Mouse (Mus musculus): Measurements from ENCODE around the gene Nsdhl. TPM values are rescaled to one million over a fixed set of nuclear protein-coding genes. Genes with fewer than 3 reads are reported as not detected.

Gene Nsdhl
- 14.2 and 15.1 TPM in 2 replicates for polyA plus RNA-seq (2015; fragmentation: Nextera tagmentation; extraction: Ambion mirVana)

DNA sequence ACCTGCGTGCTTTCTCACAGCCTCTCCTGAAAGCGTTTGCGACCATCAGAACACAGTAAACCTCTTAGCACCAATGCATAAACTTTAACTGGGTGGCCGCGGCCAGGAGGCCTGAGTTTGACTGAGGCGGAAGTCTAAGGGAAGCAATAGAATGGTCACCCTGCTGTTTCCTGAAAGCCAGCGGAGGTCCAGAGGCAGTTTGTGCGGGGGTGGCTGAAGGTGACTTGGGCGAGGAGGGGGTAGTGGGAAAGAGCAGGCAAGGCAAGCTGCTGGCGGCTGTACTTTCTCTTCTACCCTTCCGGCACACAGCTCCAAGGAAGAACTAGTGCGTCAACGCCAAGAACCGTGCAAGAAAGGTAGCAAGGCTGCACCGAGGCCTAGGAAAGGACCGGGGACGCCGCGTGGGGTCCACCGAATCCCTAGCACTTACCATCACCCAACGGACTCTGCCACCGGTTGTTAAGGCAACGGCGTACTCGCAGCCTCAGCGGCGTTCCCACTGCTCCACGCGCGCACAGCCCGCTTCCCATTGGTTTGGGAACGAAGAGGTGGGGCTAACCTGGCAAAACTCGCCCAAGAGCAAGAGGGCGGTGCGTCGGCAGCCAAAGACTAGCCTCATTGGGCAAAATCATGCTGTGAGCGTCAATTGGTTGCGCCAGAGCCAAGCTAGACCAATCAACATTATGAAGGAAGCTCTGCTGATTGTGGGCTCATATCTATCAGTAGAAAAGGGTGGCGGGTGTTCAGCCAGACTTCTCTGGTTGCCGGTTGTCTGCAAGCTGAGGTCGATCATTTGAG lies at the start of gene Nsdhl, which contains the start of gene Cetn2:
Gene Nsdhl, plus strand, starts transcription at position 674 of the 798 bp plus-strand sequence.
Gene Cetn2, minus strand, starts transcription at position 528 of the 798 bp plus-strand sequence.
- WGBS: 15% methylated on average over 41 of the region's 41 CpGs
- H3K4me2 ChIP-seq (ENCODE audit: low read depth, low read length): peak within 1 kb of the TSS; percentile 65
- peaks cover 5% of the 10 kb centered on the region; the same call in 1 of the 2 replicates for H3K4me1 ChIP-seq (ENCODE audit: control insufficient read depth, insufficient read depth, low read length)
- H3K36me3 ChIP-seq (ENCODE audit: control insufficient read depth, insufficient read depth): 0 out of 2 replicates have a peak, but pooled peaks cover 6% of the 10 kb centered on the region
- H3K27me3 ChIP-seq (ENCODE audit: control insufficient read depth, insufficient read depth, low read length): no peaks in the 10 kb centered on the region
- peak within 1 kb of the TSS; percentile 67 for H3K4me3 ChIP-seq (ENCODE audit: low read length)
- H3K9me3 ChIP-seq (replicated peaks; ENCODE audit: control insufficient read depth, low read length): no peaks in the 10 kb centered on the region
- ATAC-seq (replicated peaks; ENCODE audit: extremely low read depth, insufficient read depth, low FRiP score): peak; percentile 98
- H3K9ac ChIP-seq (ENCODE audit: low read length): peak within 1 kb of the TSS; percentile 69
- peak within 1 kb of the TSS; percentile 48 for H3K27ac ChIP-seq (ENCODE audit: low read length)

DNA sequence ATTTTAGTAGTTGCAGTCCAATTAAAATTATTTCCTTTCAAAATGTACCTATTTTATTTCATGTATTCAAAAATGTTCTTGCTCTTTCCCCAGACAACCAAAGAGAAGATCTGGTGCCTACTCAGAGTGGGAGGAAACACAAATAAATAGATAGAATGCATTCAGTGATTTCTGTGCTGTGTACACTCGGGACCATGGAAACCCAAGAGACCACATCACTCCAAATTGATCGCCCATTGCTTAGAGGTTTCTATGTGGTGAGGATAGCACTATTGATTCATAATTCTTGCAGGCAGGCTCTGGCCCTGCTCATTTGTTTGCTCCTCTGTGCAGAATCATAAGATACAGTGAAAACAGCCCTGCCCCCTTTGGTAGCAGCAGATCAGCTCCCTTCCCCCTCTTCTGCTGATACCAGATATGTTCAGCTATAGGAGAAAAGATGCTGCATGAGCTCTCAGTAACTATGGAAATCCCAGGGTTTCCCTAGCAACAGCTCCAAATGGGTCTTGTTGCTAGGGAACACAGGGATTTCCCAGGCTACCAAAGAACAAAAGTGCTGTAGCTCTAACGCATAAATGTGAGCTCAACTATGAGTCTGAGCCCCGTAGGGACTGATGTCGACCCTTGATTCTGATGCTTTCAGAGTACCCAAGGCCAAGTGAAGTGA lies 22.8 kb upstream of the Nsdhl start:
- H3K27me3 ChIP-seq (ENCODE audit: control insufficient read depth, insufficient read depth, low read length): no peaks in the 10 kb centered on the region

DNA sequence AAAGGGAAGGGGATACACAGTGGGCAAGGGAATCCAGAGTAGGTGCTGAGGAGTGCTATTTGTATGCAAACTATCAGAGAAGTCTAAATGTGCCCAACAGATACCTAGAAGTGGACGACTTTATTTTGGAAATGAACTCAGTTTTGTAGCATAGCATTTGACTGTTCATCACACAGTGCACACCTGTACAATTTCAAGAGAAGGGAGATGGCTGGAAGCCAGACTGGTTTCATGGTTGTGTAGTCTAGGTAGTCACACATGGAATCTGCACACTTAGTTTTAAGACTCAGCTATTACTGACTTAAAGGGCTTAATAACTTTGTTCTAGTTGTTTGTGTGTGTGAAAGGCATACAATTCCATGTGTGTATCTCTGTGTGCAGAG lies 22.3 kb upstream of the Nsdhl start:
- Histone ChIP-seq H3K27ac (ENCODE audit: low read length) (no peak overlapping the region), H3K9me3 (replicated peaks; ENCODE audit: control insufficient read depth, low read length) (no peaks in the 10 kb centered on the region), H3K9ac (ENCODE audit: low read length) (no peak overlapping the region), H3K27me3 (ENCODE audit: control insufficient read depth, insufficient read depth, low read length) (no peaks in the 10 kb centered on the region), H3K4me1 (ENCODE audit: control insufficient read depth, insufficient read depth, low read length) (no peaks in the 10 kb centered on the region), H3K36me3 (ENCODE audit: control insufficient read depth, insufficient read depth) (no peaks in the 10 kb centered on the region), H3K4me2 (ENCODE audit: low read depth, low read length) (no peak overlapping the region), H3K4me3 (ENCODE audit: low read length) (no peak overlapping the region)
- ATAC-seq (replicated peaks; ENCODE audit: extremely low read depth, insufficient read depth, low FRiP score): no peak
- 54% methylated on average over 1 of the region's 1 CpGs for WGBS

More for the DNA sequence above, 22.8 kb upstream of the Nsdhl start:
- H3K4me1 ChIP-seq (ENCODE audit: control insufficient read depth, insufficient read depth, low read length): no peaks in the 10 kb centered on the region
- H3K9me3 ChIP-seq (replicated peaks; ENCODE audit: control insufficient read depth, low read length): no peaks in the 10 kb centered on the region
- ATAC-seq (replicated peaks; ENCODE audit: extremely low read depth, insufficient read depth, low FRiP score): no peak
- no peaks in the 10 kb centered on the region for H3K36me3 ChIP-seq (ENCODE audit: control insufficient read depth, insufficient read depth)
- no peak overlapping the region for H3K9ac ChIP-seq (ENCODE audit: low read length)
- WGBS: 69% methylated on average over 5 of the region's 5 CpGs
- no peak overlapping the region for H3K4me3 ChIP-seq (ENCODE audit: low read length)
- H3K27ac ChIP-seq (ENCODE audit: low read length): no peak overlapping the region
- H3K4me2 ChIP-seq (ENCODE audit: low read depth, low read length): no peak overlapping the region

DNA sequence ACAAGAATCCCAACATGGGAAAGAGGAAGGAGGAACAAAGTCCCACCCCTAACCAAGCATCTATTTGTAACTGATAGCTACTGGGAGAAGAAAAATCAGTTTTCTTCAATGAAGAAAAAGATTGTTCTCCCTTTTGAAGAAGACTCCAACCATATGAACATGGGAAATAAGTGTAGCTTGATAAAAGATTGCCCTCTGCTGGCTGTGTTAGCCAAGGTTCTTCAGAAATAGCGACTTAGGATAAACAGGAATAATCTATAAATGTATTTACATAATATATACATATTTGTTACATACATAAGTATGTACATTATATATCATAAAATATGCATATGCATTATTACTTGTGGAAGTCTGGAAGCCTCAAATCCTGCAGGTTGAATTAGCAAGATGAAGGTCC lies 15.8 kb upstream of the Nsdhl start:
- H3K4me2 ChIP-seq (ENCODE audit: low read depth, low read length): no peak overlapping the region
- no peak overlapping the region for H3K27ac ChIP-seq (ENCODE audit: low read length)
- no peaks in the 10 kb centered on the region for H3K27me3 ChIP-seq (ENCODE audit: control insufficient read depth, insufficient read depth, low read length)
- H3K9ac ChIP-seq (ENCODE audit: low read length): no peak overlapping the region
- no peaks in the 10 kb centered on the region for H3K9me3 ChIP-seq (replicated peaks; ENCODE audit: control insufficient read depth, low read length)
- no peak overlapping the region for H3K4me3 ChIP-seq (ENCODE audit: low read length)
- no peaks in the 10 kb centered on the region for H3K36me3 ChIP-seq (ENCODE audit: control insufficient read depth, insufficient read depth)
- no peak for ATAC-seq (replicated peaks; ENCODE audit: extremely low read depth, insufficient read depth, low FRiP score)
- no peaks in the 10 kb centered on the region for H3K4me1 ChIP-seq (ENCODE audit: control insufficient read depth, insufficient read depth, low read length)
- WGBS: 37% methylated on average over 1 of the region's 1 CpGs

DNA sequence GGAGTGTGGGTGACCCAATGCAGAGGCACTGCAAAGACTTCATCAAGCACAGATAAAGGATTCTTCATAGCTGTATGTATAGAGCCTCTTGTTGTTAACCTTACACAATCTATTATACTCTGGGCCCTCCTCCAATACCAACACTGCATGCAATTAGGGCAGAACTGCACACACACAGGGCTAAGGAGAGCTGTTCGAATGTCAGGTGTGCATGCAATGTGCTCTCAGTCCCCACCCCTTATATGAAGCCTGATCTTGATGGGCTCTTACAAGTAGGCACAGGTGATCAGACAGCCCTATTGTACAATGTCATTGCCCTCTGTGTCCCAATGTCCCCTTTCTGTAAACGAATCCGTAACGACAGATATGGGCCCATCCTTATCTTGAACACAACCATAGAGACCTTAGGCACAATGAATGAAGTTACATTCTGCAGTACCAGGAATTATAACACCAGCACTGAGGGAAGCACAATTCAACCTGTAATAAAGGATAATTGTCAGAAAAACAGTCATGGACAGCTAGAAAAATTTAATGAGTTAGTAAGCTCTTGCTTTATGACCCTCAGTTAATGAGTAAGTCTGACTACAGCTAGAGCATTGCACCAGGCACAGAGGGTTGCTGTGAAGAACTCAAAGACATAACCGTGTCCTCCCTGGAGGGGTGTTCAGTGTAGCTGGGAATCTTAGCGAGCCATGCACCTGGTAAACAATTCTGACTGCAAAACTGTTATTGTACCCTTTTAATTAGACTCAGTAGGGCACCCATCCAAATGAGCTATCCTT lies 10.5 kb upstream of the Nsdhl start:
- Histone ChIP-seq H3K4me2 (ENCODE audit: low read depth, low read length) (no peak overlapping the region), H3K27me3 (ENCODE audit: control insufficient read depth, insufficient read depth, low read length) (no peaks in the 10 kb centered on the region), H3K4me3 (ENCODE audit: low read length) (no peak overlapping the region), H3K4me1 (ENCODE audit: control insufficient read depth, insufficient read depth, low read length) (no peaks in the 10 kb centered on the region), H3K9me3 (replicated peaks; ENCODE audit: control insufficient read depth, low read length) (no peaks in the 10 kb centered on the region), H3K27ac (ENCODE audit: low read length) (no peak overlapping the region), H3K9ac (ENCODE audit: low read length) (no peak overlapping the region), H3K36me3 (ENCODE audit: control insufficient read depth, insufficient read depth) (no peaks in the 10 kb centered on the region)
- ATAC-seq (replicated peaks; ENCODE audit: extremely low read depth, insufficient read depth, low FRiP score): no peak
- 73% methylated on average over 6 of the region's 6 CpGs for WGBS

DNA sequence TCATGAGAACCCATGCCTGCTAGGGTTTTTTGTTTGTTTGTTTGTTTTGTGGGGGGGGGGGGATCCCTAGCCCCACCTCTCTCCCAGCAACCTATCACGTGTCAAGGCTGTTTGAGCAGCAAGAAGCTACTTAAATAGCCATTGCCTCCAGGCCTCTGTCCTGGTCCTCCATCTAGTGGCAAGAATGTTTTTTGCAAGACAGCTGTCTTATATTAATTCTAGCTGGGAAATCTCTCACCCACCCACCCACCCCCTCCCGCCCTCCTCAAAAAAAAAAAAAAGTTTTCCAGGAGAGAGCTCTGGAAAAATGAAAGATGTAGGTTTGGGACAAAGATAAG lies 10.0 kb upstream of the Nsdhl start:
- Histone ChIP-seq H3K36me3 (ENCODE audit: control insufficient read depth, insufficient read depth) (0 out of 2 replicates have a peak, but pooled peaks cover 2% of the 10 kb centered on the region), H3K27ac (ENCODE audit: low read length) (no peak overlapping the region), H3K4me2 (ENCODE audit: low read depth, low read length) (no peak overlapping the region), H3K27me3 (ENCODE audit: control insufficient read depth, insufficient read depth, low read length) (no peaks in the 10 kb centered on the region), H3K9ac (ENCODE audit: low read length) (no peak overlapping the region), H3K4me3 (ENCODE audit: low read length) (no peak overlapping the region), H3K9me3 (replicated peaks; ENCODE audit: control insufficient read depth, low read length) (no peaks in the 10 kb centered on the region), H3K4me1 (ENCODE audit: control insufficient read depth, insufficient read depth, low read length) (no peaks in the 10 kb centered on the region)
- peak; percentile 45; the same call in 1 of the 2 replicates for ATAC-seq (replicated peaks; ENCODE audit: extremely low read depth, insufficient read depth, low FRiP score)
- 12% methylated on average over 2 of the region's 2 CpGs for WGBS

DNA sequence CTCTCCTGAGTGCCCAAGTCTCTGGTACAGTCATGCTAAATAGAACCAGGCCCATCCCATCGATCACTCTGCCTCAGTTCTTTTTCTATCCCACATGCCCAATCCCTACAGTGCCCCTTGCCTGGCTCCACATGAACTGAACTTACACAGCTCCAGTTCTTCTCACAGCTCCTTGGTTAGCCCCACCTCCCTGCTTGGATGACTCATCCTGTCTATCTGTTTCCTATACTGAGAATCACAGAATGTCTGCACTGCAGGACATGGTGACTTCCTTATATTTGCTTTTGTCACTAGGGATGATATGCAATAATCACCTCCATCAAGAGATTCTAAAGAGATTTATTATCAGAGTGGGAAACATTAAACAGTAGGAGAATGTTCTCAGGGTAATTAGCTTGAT lies 6.7 kb upstream of the Nsdhl start:
- H3K27me3 ChIP-seq (ENCODE audit: control insufficient read depth, insufficient read depth, low read length): no peaks in the 10 kb centered on the region
- whole genome bisulfite sequencing: 88% methylated on average over 1 of the region's 1 CpGs
- H3K27ac ChIP-seq (ENCODE audit: low read length): no peak overlapping the region
- H3K4me2 ChIP-seq (ENCODE audit: low read depth, low read length): no peak overlapping the region
- H3K36me3 ChIP-seq (ENCODE audit: control insufficient read depth, insufficient read depth): 0 out of 2 replicates have a peak, but pooled peaks cover 7% of the 10 kb centered on the region
- H3K9ac ChIP-seq (ENCODE audit: low read length): no peak overlapping the region
- no peaks in the 10 kb centered on the region for H3K4me1 ChIP-seq (ENCODE audit: control insufficient read depth, insufficient read depth, low read length)
- H3K9me3 ChIP-seq (replicated peaks; ENCODE audit: control insufficient read depth, low read length): no peaks in the 10 kb centered on the region
- ATAC-seq (replicated peaks; ENCODE audit: extremely low read depth, insufficient read depth, low FRiP score): no peak
- no peak overlapping the region for H3K4me3 ChIP-seq (ENCODE audit: low read length)

DNA sequence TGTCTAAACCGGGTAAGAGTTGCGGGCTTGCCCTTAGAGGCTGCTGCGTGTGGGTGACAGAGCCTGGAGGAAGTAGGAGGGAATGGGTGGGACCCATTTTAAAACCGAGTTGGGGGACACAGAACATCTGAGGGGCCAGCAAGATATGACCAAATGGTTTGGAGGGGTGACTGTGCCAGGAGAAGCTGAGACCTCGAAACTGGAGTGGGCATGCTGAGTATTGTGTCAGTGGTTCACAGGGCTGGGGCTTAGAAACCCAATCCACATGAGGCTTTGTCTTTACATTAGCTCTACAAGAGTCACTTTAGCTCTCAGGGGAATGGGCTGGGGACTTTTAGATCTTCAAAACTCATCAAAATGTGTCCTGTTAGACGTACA lies 314 bp downstream of the Nsdhl start:
- Histone ChIP-seq H3K36me3 (ENCODE audit: control insufficient read depth, insufficient read depth) (0 out of 2 replicates have a peak, but pooled peaks cover 4% of the 10 kb centered on the region), H3K4me1 (ENCODE audit: control insufficient read depth, insufficient read depth, low read length) (peaks cover 5% of the 10 kb centered on the region; the same call in 1 of the 2 replicates), H3K9me3 (replicated peaks; ENCODE audit: control insufficient read depth, low read length) (no peaks in the 10 kb centered on the region), H3K27ac (ENCODE audit: low read length) (peak overlapping the region; percentile 39), H3K9ac (ENCODE audit: low read length) (peak overlapping the region; percentile 69), H3K4me3 (ENCODE audit: low read length) (peak overlapping the region; percentile 67), H3K27me3 (ENCODE audit: control insufficient read depth, insufficient read depth, low read length) (no peaks in the 10 kb centered on the region), H3K4me2 (ENCODE audit: low read depth, low read length) (peak overlapping the region; percentile 65)
- WGBS: 11% methylated on average over 6 of the region's 6 CpGs
- no peak for ATAC-seq (replicated peaks; ENCODE audit: extremely low read depth, insufficient read depth, low FRiP score)

All from heart, embryonic 16.5 days (tissue).